Mouse (Mus musculus): ENCODE data around the gene Ifitm1.
"Not testable (repeated sequence)": the region's sequence is repeated elsewhere in the genome, so short reads cannot be mapped to it uniquely, and the experiment has no call there.

DNA sequence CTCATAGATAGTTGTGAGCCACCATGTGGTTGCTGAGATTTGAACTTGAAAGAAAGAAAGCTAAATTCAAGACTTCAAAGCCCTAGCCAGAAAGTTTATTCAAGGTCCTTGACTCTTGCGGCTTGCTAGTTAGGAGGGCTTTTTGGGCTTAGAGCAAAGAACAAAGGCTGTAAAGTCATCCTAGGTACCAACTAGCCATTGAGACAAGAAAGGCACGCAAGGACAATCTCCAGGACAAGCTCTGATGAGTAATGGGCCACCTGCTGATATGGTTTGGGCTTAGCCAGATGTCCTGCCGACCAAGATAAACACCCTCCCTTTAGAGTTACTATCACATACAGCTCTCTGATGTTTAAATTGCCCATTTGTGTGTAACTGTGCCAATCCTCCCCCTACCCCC, 1.7 kb downstream of the Ifitm1 start:
- not testable (repeated sequence) for TF ChIP-seq CTCF, EP300 (IDR thresholded peaks at IDR 0.05; ENCODE audit: low read depth)
